Mouse (Mus musculus) cortical plate, adult 2 months (tissue): ENCODE results near the gene Peli1.

Experiments
- CTCF ChIP-seq: fragments of 200-500 bp; IDR thresholded peaks from 2 replicates; pipeline ENCODE4 v1.5.1; 2011; ENCODE audit warnings: mild to moderate bottlenecking, control low read depth, low read length; ENCODE audit not compliant: insufficient read depth; ENCODE audit errors: extremely low read depth
- POLR2A ChIP-seq: fragments of 200-500 bp; IDR thresholded peaks from 2 replicates; pipeline ENCODE4 v1.6.1; 2011; ENCODE audit warnings: mild to moderate bottlenecking, low read length, control low read depth; ENCODE audit not compliant: insufficient read depth; ENCODE audit errors: extremely low read depth

DNA sequence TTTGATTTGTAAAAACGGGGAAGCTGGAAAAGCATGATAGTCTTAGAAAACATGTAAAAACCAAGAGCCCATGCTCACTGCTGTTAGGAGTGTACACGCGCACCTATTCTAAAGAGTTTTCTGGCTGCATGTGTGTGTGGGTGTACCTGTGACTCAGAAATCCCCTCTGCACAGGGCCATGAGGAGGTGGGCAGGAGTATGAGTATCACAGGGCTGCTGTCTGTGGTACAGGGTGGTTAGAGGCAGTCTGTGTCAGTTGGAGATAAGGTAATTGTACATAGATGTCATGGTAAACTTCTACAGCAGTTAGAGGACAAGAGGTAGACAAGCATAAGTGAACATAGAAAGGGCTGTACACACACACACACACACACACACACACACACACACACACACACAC, 81.2 kb downstream of the Peli1 start:
- TF ChIP-seq CTCF (no peak), POLR2A (no peak)
